Mouse (Mus musculus) cortical plate, adult 2 months (tissue): Measurements from ENCODE around the gene Pde5a. TPM values are rescaled to one million over a fixed set of nuclear protein-coding genes. Genes with fewer than 3 reads are reported as not detected.

ENCODE experiments used
- H3K27ac ChIP-seq: fragments of 200-500 bp; 2 replicates; pipeline ENCODE4 v1.5.1; 2012; ENCODE audit warnings: low read length, control low read depth, inconsistent platforms; ENCODE audit not compliant: insufficient read depth
- H3K4me1 ChIP-seq: fragments of 200-500 bp; 2 replicates; pipeline ENCODE4 v1.6.1; 2011; ENCODE audit warnings: low read length; ENCODE audit not compliant: control insufficient read depth, insufficient read depth
- H3K4me3 ChIP-seq: fragments of 200-500 bp; 2 replicates; pipeline ENCODE4 v1.5.1; 2011; ENCODE audit warnings: mild to moderate bottlenecking, low read length, control low read depth; ENCODE audit not compliant: insufficient read depth
- CTCF ChIP-seq: fragments of 200-500 bp; IDR thresholded peaks from 2 replicates; pipeline ENCODE4 v1.5.1; 2011; ENCODE audit warnings: mild to moderate bottlenecking, control low read depth, low read length; ENCODE audit not compliant: insufficient read depth; ENCODE audit errors: extremely low read depth
- POLR2A ChIP-seq: fragments of 200-500 bp; IDR thresholded peaks from 2 replicates; pipeline ENCODE4 v1.6.1; 2011; ENCODE audit warnings: mild to moderate bottlenecking, low read length, control low read depth; ENCODE audit not compliant: insufficient read depth; ENCODE audit errors: extremely low read depth
- polyA plus RNA-seq: library from polyadenylated mRNA; depleted of rRNA; stranded (reverse); fragments of >200 nt; gene quantifications from 2 replicates; pipeline ENCODE4 v1.2.3, GENCODE M21; 2012

The Pde5a gene
- polyA plus RNA-seq, 1 experiment: 3.9 TPM

DNA sequence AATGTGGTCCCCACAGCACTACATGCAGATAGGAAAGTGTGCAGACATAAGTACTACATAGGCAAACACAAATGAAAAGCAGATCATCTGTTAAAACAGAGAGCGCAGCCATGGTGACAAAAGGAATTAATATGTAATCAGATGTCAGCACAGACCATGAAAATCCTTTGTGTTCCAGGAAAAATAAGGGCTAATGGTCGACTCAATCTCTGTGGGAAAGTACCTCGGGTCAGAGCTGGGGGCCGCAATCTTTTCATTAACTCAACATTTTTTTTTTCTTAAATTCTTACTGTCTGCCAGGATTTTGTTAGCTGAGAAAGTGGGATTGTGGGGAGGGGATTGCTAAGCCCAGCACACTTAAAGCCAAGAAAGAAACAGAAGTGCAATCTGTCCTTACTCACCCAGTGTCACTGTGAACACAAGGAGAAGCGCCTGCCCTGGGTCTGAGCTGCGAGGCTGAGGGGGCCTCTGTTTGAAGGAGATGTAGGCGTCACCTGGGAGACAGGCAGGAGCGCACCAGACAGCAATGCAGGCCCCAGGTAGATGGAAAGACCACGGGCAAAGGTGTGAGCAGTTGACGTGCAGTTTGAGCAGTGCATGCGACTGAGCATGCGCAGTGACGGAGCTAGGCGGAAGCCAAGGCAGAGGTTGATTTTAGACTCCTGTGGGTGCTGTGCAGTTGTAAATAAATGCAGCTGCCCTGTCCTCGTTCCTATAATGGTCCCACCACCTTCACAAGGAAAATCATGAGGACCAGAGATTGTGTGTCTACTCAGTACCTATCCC is 72.9 kb downstream of the Pde5a start:
- Histone ChIP-seq H3K4me3 (peak overlapping the region; percentile 12; the same call in 1 of the 2 replicates), H3K4me1 (no peaks in the 10 kb centered on the region), H3K27ac (no peak overlapping the region)
- no peak for TF ChIP-seq CTCF
- TF ChIP-seq POLR2A: no peak

DNA sequence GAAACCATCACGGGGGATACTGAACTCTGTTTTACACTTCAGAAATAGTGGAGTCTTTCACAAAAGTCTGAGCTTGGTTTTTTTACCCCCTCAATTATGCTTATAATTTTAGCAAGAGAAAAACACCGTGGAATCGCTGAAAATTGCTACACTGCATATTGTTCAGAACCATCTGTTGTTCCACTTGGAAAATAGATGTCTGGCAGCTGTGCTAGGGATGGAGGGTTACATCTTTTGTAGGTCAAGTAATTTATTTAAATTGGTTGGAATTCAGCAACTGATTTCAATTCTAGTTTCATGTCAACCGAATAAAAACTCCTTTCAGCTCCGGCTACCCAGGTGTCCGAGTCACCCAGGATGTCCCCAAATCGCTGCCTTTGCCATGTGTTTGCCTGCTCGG is 78.6 kb downstream of the Pde5a start:
- TF ChIP-seq CTCF (no peak), POLR2A (no peak)
- no peak overlapping the region for H3K27ac ChIP-seq
- H3K4me3 ChIP-seq: no peak overlapping the region
- no peaks in the 10 kb centered on the region for H3K4me1 ChIP-seq

DNA sequence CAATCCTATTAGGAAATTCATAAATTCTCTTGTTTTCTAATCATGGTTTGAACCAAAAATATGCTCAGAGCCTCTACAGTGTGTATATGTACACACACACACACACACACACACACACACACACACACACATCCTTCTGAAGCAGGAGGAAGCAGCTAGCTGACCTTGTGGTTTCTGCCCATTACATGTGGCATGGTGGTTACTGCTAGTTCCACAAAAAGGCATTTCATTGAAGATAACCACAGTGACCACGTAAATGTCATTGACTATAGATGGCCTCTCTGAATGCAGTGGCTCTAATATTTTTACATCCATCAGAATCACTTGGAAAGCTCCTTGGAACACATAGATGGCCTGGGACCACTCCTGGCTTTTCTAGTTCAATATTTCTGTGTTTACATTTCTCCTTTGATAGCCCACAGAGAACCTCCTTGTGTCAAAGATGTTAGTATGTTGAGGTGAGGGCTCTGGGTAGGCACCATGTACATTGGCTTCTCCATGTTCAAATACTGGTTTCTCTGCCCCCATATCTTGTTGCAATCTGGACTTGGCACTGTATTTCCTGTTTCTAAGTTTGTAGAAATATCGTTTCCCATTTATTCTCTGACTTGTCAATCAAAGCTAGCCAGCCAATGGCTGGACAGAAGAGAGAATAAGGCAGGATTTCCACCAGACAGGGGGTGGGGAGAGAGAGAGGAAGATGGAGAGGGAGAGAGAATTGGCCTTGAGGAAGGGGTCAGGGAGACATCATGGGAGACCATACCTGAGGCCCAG is 81.5 kb downstream of the Pde5a start:
- TF ChIP-seq CTCF (no peak), POLR2A (no peak)
- peaks cover 3% of the 10 kb centered on the region; the same call in 1 of the 2 replicates for H3K4me1 ChIP-seq
- H3K27ac ChIP-seq: no peak overlapping the region
- H3K4me3 ChIP-seq: no peak overlapping the region

DNA sequence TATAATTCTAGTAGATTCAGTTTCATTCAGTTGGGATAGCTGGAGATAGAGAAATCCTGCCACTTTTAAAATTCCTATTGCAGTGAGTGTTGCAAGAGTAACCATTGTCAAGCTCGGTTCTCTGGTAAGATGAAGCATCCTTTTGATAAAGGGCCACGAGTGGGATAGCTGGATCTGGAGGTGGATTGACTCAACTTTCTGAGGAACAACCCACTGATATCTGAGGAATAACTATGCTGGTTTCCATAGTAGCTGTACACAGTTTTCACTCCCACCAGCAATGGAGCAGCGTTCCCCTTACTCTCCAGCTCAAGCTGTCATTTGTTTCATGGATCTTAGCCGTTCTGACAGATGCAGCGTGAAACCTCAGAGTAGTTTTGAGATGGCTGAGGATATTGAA is 82.2 kb downstream of the Pde5a start:
- H3K27ac ChIP-seq: no peak overlapping the region
- TF ChIP-seq CTCF: no peak
- TF ChIP-seq POLR2A: no peak
- peaks cover 3% of the 10 kb centered on the region; the same call in 1 of the 2 replicates for H3K4me1 ChIP-seq
- no peak overlapping the region for H3K4me3 ChIP-seq

DNA sequence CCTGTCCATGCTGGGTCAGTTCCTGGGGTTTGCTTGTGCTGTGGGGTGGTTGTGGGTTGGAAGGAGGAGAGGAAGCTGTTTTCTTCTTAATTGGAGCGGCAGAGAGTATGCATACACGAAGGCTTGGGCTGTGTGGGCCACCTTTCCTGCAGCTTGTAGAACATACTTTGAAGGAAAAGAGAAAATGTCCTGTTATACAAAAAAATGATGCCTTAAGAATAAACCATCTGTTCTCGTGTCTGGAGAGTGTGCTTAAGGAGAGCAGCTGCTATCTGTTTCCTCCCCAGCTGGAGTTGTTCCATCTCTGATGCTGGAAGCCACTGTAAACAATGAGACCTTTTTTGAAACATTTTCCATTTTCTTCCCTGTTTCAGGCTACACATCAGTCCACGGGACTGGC is 85.8 kb downstream of the Pde5a start:
- no peak for TF ChIP-seq CTCF
- TF ChIP-seq POLR2A: no peak
- Histone ChIP-seq H3K4me1 (peaks cover 3% of the 10 kb centered on the region; the same call in 1 of the 2 replicates), H3K27ac (no peak overlapping the region), H3K4me3 (no peak overlapping the region)

GRCm38 (mm10) chr3:122818282-122818681 is 89.5 kb downstream of the Pde5a start:
- no peak for TF ChIP-seq POLR2A
- Histone ChIP-seq H3K4me1 (peaks cover 3% of the 10 kb centered on the region; the same call in 1 of the 2 replicates), H3K4me3 (no peak overlapping the region), H3K27ac (no peak overlapping the region)

GRCm38 (mm10) chr3:122820700-122821099 is 92.0 kb downstream of the Pde5a start:
- TF ChIP-seq POLR2A (no peak), CTCF (no peak)
- Histone ChIP-seq H3K4me3 (no peak overlapping the region), H3K27ac (no peak overlapping the region), H3K4me1 (no peaks in the 10 kb centered on the region)

DNA sequence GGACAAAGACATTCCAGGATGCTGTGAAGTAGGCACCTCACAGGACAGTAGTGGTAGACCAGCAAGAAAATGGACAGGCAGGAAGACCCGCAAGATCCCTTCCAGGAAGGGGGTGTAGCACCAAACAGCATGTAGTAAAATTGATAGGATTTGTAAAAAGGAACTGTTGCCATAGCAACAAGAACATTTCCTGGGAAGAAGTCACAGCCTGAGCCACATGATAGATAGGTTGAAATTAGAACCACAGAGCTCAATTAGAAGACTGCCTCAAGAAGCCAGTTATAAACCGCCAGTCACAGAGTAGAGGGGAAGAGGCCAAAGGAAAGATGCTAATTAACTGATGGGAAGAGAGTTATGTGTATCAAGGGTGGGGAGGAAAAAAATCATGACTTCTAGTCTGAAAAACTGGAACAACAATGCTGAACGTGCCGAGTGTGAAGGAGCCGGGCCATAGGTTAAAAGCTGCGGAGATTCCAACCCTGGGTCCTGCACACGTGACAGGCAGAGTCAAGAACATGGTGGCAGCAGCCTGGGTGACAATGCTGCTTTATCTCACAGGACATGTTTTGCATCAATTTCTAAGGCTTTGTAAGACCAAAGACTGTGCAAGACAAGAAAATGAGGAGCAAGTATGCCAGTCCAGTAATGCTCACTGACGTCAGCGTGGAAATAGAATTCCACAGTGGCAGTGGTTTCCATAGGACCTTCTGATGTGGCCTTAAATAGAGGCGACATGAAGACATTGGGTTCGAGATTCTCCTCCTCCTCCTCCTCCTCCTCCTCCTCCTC is 99.7 kb downstream of the Pde5a start:
- H3K4me1 ChIP-seq: peaks cover 2% of the 10 kb centered on the region; the same call in 1 of the 2 replicates
- no peak overlapping the region for H3K4me3 ChIP-seq
- no peak overlapping the region for H3K27ac ChIP-seq
- no peak for TF ChIP-seq CTCF
- no peak for TF ChIP-seq POLR2A

DNA sequence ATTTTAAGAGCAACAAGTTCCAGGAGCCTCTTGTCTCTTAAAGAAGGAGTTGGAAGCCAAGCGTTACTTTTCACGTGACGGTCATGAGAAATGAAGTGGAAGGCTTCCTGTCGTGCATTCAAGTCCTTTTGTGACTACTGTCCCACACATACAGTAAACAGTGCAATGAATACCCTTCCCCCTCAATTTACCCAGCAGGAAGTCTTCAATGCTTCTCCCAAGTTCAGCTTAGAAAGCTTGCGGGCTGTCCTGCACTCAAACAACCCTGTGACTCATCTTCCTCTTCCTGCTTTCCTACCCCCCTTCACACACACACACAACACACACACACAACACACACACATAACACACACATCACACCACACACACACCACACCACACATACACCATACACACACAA is 105.8 kb downstream of the Pde5a start:
- TF ChIP-seq CTCF (no peak), POLR2A (no peak)
- Histone ChIP-seq H3K4me1 (no peaks in the 10 kb centered on the region), H3K27ac (no peak overlapping the region), H3K4me3 (no peak overlapping the region)
